Mouse (Mus musculus) 3134 (cell line): ENCODE results near the gene Tbc1d4.
A peak's percentile ranks its signal among the peaks of the same experiment; 100 is the strongest.

ENCODE experiments used
- DNase-seq: peaks from one replicate; pipeline ENCODE4 v3.0.0-alpha.2; 2011; ENCODE audit warnings: low spot score; ENCODE audit not compliant: insufficient read length; ENCODE audit errors: extremely low read depth

The Tbc1d4 gene

GRCm38 (mm10) chr14:101608519-101609368 is at the start of gene Tbc1d4:
Gene Tbc1d4 (minus strand): TSS chr14:101609191.
- DNase-seq, result peak; percentile 91

GRCm38 (mm10) chr14:101656307-101656706 is 47.3 kb upstream of the Tbc1d4 start:
- no peak for DNase-seq

DNA sequence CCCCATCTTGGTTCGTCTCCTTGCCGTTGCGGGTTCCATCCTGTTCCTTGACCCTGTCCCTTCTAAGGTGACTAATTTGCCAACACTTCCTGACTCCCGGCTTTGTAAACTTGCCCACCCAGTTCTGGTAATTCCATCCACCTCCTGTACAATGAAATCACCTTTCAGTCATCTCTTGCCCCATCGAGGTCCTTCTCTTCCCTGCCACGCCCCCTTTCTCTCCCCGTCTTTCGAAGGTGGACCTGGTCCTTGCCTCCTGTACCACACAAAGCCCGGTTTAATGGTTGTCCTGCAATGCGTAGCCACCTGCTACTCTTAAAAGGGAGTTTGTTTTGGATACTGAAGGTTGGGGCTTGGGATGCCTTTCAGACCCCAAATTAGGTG is 45.5 kb upstream of the Tbc1d4 start:
- DNase-seq, result no peak

DNA sequence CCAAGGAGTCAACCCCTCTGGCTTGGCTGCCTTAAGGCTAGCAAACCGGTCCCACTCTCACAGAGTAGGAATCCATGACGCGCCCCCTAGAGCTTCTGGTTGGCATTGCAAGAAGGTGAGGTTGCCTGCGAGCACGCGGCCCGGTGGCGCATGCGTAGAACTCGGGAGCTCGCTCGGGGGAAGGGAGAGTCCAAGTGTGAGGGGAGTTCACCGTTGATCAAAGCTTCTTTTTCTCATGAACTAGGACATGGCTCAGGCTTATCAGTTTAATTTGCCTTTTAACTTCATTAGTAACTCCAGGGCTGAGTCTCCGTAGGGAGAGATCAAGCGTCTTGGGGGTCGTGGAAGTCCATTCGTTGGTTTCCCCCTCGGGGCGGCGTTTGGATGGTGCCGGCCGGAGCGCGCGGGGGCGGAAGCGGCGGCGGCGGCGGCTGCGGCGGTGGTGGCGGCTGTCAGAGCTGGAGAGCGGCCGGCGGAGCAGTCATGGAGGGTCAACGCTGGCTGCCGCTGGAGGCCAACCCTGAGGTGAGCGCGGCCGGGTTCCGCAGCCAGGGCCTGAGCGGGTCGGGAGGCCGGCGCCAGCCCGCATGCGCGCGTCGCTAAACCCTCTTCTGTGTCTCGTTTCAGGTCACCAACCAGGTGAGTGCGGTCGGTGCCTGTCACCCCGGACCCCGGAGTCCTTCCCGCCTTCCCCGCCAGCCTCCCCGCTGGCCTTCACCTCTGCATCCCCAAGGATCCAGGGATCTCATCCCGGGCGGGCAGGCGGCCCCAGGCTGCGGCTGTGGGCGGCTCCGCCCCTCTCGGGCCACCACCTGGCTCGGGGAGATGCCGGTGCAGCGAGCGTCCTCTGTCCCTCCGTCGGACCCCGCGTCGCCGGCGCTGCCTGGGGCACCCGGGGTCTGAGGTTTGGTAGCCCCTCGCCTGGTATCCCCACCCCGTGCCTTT is 44.9 kb upstream of the Tbc1d4 start, which contains the start of gene Uchl3:
Gene Uchl3 (plus strand): TSS at position 387 of the 945 bp plus-strand sequence.
- DNase-seq, result peak; percentile 75

DNA sequence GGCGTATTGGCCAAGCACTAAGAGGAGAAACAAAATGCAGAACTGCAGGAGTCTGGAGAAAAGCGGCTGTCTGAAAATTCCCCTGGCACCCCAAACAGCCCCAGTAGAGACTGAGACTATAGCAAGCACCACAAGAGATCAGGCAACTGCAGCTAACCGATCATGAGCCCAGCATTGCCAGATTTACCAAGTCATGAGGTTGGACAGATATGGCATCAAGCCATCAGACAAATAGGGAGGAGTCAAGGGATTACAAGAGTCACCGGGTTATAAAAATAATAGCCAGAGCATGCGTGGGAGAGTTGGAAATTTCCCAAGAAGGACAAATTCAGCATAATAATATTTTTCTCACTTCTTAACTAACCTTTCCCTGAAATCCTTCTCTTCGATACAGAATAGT is 43.6 kb upstream of the Tbc1d4 start:
- DNase-seq, result no peak

DNA sequence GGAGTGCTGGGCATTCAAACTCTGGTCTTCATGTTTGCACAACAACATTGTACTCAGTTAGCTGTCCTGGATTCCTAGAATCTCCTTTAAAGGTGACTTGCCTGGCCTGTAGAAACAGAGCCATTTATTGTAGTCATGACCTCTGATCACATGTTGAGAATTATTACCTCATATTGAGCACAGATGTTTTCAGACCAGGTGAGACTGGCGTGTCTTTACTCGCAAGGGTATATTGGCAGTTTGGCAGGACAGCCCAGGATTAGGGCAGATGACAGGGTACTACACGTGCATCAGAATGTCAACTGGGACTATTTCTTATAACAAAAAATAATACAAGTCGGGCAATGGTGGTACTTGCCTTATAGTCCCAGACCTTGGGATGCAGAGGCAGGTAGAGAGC is 41.6 kb upstream of the Tbc1d4 start:
- DNase-seq, result no peak

DNA sequence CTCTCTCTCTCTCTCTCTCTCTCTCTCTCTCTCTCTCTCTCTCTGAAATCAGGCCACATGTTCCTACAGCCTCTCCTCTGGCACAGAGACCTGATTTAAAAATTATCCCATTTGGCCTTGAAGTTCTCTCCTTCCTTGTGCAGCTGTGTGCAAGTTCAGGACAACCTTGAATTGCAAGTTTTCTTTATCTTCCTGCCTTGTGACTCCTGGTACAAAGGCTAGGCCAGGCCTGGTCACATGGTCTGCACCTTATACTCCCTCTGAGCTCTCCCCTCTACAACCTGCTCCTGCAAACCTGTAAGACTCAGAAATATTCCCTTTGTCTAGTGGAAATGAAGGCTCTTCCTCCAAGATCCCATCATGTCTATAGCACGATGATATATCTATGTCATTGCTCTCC is 36.0 kb upstream of the Tbc1d4 start:
- no peak for DNase-seq

DNA sequence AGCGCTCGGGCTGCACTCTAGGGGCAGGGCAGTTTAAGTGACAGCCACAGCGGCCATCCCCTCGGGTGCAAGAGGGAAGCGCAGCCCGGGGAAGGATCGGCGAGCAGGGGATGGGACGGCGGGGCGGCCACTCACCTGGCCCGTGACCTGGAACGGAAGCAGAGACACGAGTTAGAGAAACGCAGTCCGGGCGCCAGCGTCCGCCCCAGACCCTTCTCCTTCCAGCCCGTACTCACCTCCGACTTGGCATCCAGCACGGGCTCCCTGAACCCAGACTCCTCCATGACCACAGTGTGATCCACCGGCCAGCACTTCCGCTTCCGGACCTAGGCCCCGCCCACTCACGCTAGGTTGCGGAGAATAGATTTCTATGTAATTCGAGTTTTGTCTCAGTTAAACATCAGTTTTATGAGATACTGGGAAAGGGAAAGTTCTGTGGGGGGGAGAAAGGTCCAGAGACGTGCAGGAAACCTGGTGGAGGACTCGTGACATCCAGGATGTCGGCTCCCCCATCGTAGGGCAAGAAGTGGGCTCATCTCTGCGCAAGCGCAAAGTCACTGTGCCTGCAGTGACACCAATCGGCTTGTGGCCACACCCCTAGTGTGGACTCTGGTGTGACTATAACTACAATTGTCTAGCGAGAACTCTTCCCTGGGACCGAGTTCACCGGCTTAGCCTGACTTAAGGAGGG is 31.3 kb upstream of the Tbc1d4 start, which contains the start of gene Commd6:
Gene Commd6 (minus strand): TSS at position 534 of the 691 bp plus-strand sequence.
- peak; percentile 85 for DNase-seq

GRCm38 (mm10) chr14:101637381-101637780 is 28.4 kb upstream of the Tbc1d4 start:
- DNase-seq, result no peak

GRCm38 (mm10) chr14:101635765-101636164 is 26.8 kb upstream of the Tbc1d4 start:
- no peak for DNase-seq

DNA sequence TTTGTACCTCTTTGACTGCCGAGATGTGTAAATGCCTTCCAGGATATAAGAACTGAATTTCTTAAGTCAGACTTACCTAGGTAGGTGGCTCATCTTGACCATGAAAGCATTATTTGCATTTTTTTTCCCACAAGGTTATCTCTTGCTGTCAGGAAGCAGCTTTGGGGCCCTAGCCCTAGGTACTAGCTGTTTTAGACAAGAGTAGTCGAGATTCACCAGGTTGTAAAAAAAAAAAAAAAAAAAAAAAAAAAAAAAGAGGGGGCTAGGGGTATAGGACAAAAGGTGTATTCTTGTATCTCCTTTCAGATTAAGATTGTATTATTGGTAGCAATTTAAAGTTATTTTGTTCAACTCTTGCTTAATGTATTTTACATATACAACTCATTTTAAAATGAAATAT is 21.6 kb upstream of the Tbc1d4 start:
- DNase-seq, result no peak

GRCm38 (mm10) chr14:101617680-101618079 is 8.7 kb upstream of the Tbc1d4 start:
- no peak for DNase-seq

GRCm38 (mm10) chr14:101616178-101616577 is 7.2 kb upstream of the Tbc1d4 start:
- no peak for DNase-seq

DNA sequence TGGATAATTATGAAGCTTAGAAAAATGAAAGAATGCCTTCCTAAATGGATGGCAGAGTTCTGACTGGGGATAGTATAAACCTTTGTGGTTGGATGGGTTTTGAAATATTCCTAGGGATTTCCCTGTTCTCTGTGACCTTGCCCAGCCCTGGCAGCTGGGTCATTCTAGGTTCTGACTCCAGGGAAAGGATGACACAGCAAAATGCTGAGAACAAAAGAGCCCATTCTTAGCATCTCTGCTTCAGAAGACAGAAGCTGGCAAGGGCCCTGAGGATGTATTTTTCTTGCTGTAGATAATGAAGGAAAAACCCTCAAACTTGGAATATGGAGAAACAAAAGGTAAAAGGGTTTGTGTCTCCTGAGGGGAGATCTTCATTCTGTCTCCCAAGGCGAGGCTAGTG is 4.2 kb upstream of the Tbc1d4 start:
- peak; percentile 48 for DNase-seq

GRCm38 (mm10) chr14:101610701-101611100 is 1.7 kb upstream of the Tbc1d4 start:
- no peak for DNase-seq

GRCm38 (mm10) chr14:101607631-101608518 is 1.1 kb downstream of the Tbc1d4 start:
- peak; percentile 66 for DNase-seq

- no peak for DNase-seq
Observed at GRCm38 (mm10) chr14:101605843-101606242, 3.1 kb downstream of the Tbc1d4 start.

- no peak for DNase-seq
Observed at GRCm38 (mm10) chr14:101602851-101603250, 6.1 kb downstream of the Tbc1d4 start.

DNA sequence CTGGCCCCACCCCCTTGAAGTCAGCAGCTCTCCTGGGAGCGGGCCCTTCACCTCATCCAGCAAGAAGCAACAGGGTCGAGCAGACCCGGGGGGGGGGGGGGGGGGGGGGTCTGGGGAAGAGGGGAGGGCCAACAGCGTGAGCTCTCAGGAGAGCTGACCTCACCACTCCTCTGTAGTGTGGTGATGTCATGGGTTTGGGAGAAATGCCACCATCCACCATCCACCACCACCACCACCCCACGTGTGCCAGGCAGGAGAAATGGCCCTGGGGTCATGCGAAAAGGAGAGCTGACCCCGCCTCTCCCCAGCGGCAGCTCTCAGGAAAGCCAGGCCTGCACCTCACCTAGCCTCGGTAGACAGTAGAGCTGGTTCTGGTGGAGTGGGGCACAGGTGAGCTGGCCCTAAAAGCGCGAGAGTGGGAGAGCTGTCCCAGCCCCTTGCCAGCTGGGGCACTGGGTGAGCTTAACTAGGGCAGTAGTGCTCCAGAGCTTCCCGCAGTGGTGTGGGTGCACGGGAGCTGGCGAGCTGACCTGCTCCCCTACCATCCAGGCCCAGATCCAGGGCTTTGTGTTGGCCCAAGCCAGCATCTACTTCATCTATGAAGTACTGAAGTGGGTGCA is 11.8 kb downstream of the Tbc1d4 start:
- DNase-seq, result no peak
